Mouse (Mus musculus): ENCODE measurements around the gene Adamts14. TPM values are rescaled to one million over a fixed set of nuclear protein-coding genes. Genes with fewer than 3 reads are reported as not detected.

Gene Adamts14
- polyA plus RNA-seq (2012; rRNA removed) = 0.23 and 0.30 TPM in 2 replicates

DNA sequence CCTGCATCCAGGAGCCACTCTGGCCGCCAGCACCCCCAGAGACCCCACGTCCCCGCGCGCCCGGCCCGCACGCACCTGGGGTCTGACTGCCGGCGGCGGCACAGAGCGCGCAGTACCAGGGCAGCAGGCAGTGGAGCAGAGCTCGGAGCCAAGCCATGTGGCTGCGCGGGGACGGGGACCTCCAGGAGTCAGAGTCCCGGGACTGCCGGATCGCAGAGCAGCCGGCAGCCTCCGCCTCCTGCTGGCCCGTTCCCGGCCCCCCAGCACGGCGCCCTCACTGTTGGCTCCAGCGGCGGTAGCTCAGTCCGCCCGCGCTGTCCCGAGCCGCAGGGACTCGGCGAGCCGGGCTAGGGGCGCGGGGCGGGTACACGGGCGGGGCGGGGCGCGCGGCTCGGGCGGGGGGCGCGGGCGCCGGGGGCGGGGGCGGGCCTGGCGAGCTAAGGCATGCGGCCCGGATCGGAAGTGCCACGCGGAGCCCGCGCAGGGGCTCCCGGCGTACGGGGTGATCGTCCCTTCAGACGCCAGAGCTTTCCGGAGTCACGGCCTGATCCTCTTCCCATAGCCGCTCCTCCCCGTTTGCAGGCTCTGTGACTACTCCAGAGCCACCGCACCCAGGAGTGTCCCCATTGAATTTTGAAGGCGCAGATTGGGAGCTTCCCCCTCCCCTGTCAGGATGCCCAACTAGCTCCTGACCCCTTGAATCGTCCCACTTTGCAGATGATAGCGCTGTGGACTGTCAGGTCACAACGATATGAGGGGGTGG, at the start of gene Adamts14:
Gene Adamts14, minus strand, starts transcription at position 358 of the 763 bp plus-strand sequence.
- WGBS = 3% methylated on average over 49 of the region's 75 CpGs
- Histone ChIP-seq H3K27ac (ENCODE audit: insufficient read depth, low read length) (no peak within 1 kb of the TSS), H3K27me3 (ENCODE audit: control insufficient read depth, insufficient read depth, low read length) (no peaks in the 10 kb centered on the region; the same call in 1 of the 2 replicates), H3K4me3 (replicated peaks; ENCODE audit: insufficient read depth, low read depth, low read length) (no peak within 1 kb of the TSS), H3K4me1 (ENCODE audit: control insufficient read depth, insufficient read depth, low read length) (peaks cover 3% of the 10 kb centered on the region; the same call in 1 of the 2 replicates)
- no peak for DNase-seq
- TF ChIP-seq CTCF (IDR thresholded peaks at IDR 0.05; ENCODE audit: borderline replicate concordance, insufficient read depth, low read depth, low read length) (no peak), POLR2A (IDR thresholded peaks at IDR 0.05; ENCODE audit: borderline replicate concordance, insufficient read depth, low read length) (no peak)

- WGBS = 89% methylated on average over 3 of the region's 3 CpGs
- no peak for TF ChIP-seq CTCF (IDR thresholded peaks at IDR 0.05; ENCODE audit: borderline replicate concordance, insufficient read depth, low read depth, low read length)
- TF ChIP-seq POLR2A (IDR thresholded peaks at IDR 0.05; ENCODE audit: borderline replicate concordance, insufficient read depth, low read length) = no peak
- H3K27me3 ChIP-seq (ENCODE audit: control insufficient read depth, insufficient read depth, low read length) = no peaks in the 10 kb centered on the region
- no peak for DNase-seq
- no peak overlapping the region for H3K4me3 ChIP-seq (replicated peaks; ENCODE audit: insufficient read depth, low read depth, low read length)
- no peaks in the 10 kb centered on the region for H3K4me1 ChIP-seq (ENCODE audit: control insufficient read depth, insufficient read depth, low read length)
- H3K27ac ChIP-seq (ENCODE audit: insufficient read depth, low read length) = no peak overlapping the region
Observed at GRCm38 (mm10) chr10:61318527-61318926, 45.3 kb upstream of the Adamts14 start.

DNA sequence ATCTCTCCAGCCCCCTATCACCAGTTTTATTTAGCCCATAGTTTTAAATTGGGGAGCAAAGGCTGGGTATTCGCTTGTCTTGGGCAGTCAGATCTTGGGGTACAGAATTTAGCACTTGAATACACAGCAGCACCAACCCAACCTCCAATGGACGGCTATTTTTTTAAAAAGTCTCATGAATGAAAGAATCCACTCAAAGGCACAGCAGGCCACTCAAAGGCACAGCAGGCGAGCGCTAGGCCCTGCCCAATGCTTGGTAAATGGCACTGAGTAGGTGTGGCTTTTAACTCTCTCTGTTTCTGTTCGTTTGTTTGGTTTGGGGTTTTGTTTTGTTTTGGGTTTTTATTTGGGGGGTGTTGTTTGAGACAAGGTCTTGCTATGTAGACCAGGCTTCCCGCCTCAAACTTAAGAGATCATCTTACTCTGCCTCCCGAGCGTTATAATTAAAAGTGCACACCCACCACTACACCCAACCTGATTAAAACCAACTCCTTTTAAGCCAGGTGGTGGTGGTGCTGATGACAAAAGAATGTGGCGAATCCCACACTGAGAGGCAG, 42.2 kb upstream of the Adamts14 start:
- no peak for DNase-seq
- 74% methylated on average over 9 of the region's 9 CpGs for WGBS
- no peaks in the 10 kb centered on the region for H3K27me3 ChIP-seq (ENCODE audit: control insufficient read depth, insufficient read depth, low read length)
- no peak overlapping the region for H3K4me3 ChIP-seq (replicated peaks; ENCODE audit: insufficient read depth, low read depth, low read length)
- no peak overlapping the region for H3K27ac ChIP-seq (ENCODE audit: insufficient read depth, low read length)
- no peak for TF ChIP-seq CTCF (IDR thresholded peaks at IDR 0.05; ENCODE audit: borderline replicate concordance, insufficient read depth, low read depth, low read length)
- no peak for TF ChIP-seq POLR2A (IDR thresholded peaks at IDR 0.05; ENCODE audit: borderline replicate concordance, insufficient read depth, low read length)
- no peaks in the 10 kb centered on the region for H3K4me1 ChIP-seq (ENCODE audit: control insufficient read depth, insufficient read depth, low read length)

- TF ChIP-seq POLR2A (IDR thresholded peaks at IDR 0.05; ENCODE audit: borderline replicate concordance, insufficient read depth, low read length) = no peak
- no peak for TF ChIP-seq CTCF (IDR thresholded peaks at IDR 0.05; ENCODE audit: borderline replicate concordance, insufficient read depth, low read depth, low read length)
- WGBS = 76% methylated on average over 7 of the region's 7 CpGs
- Histone ChIP-seq H3K4me1 (ENCODE audit: control insufficient read depth, insufficient read depth, low read length) (no peaks in the 10 kb centered on the region), H3K27me3 (ENCODE audit: control insufficient read depth, insufficient read depth, low read length) (no peaks in the 10 kb centered on the region), H3K4me3 (replicated peaks; ENCODE audit: insufficient read depth, low read depth, low read length) (no peak overlapping the region), H3K27ac (ENCODE audit: insufficient read depth, low read length) (no peak overlapping the region)
- no peak for DNase-seq
Observed at GRCm38 (mm10) chr10:61313750-61314149, 40.5 kb upstream of the Adamts14 start.

DNA sequence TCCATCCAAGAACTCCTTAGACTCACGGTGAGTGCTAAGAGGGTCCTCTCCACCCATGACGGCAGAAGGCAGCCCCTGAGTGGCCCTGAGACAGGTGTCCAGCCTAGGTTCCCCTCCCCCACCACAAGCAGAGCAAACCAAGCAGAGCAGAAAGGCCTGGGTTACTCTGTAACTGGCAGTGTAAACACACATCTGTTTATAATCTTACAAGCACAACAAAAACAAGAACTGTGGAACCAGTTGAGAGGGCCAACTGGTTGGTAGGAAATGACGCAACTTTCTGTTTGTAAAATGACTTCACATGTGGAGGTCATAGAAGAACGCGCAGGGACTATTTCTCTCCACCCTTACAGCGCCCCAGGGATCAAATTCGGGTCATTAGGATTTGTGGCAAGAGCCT, 39.5 kb upstream of the Adamts14 start:
- TF ChIP-seq POLR2A (IDR thresholded peaks at IDR 0.05; ENCODE audit: borderline replicate concordance, insufficient read depth, low read length) (no peak), CTCF (IDR thresholded peaks at IDR 0.05; ENCODE audit: borderline replicate concordance, insufficient read depth, low read depth, low read length) (no peak)
- DNase-seq = no peak
- no peaks in the 10 kb centered on the region for H3K27me3 ChIP-seq (ENCODE audit: control insufficient read depth, insufficient read depth, low read length)
- 77% methylated on average over 7 of the region's 7 CpGs for WGBS
- H3K4me1 ChIP-seq (ENCODE audit: control insufficient read depth, insufficient read depth, low read length) = no peaks in the 10 kb centered on the region
- H3K27ac ChIP-seq (ENCODE audit: insufficient read depth, low read length) = no peak overlapping the region
- H3K4me3 ChIP-seq (replicated peaks; ENCODE audit: insufficient read depth, low read depth, low read length) = no peak overlapping the region

GRCm38 (mm10) chr10:61312159-61312558, 38.9 kb upstream of the Adamts14 start:
- H3K27me3 ChIP-seq (ENCODE audit: control insufficient read depth, insufficient read depth, low read length) = no peaks in the 10 kb centered on the region
- no peak for DNase-seq
- 85% methylated on average over 6 of the region's 6 CpGs for WGBS
- H3K4me1 ChIP-seq (ENCODE audit: control insufficient read depth, insufficient read depth, low read length) = no peaks in the 10 kb centered on the region
- H3K27ac ChIP-seq (ENCODE audit: insufficient read depth, low read length) = no peak overlapping the region
- TF ChIP-seq CTCF (IDR thresholded peaks at IDR 0.05; ENCODE audit: borderline replicate concordance, insufficient read depth, low read depth, low read length) = no peak
- TF ChIP-seq POLR2A (IDR thresholded peaks at IDR 0.05; ENCODE audit: borderline replicate concordance, insufficient read depth, low read length) = no peak
- no peak overlapping the region for H3K4me3 ChIP-seq (replicated peaks; ENCODE audit: insufficient read depth, low read depth, low read length)

DNA sequence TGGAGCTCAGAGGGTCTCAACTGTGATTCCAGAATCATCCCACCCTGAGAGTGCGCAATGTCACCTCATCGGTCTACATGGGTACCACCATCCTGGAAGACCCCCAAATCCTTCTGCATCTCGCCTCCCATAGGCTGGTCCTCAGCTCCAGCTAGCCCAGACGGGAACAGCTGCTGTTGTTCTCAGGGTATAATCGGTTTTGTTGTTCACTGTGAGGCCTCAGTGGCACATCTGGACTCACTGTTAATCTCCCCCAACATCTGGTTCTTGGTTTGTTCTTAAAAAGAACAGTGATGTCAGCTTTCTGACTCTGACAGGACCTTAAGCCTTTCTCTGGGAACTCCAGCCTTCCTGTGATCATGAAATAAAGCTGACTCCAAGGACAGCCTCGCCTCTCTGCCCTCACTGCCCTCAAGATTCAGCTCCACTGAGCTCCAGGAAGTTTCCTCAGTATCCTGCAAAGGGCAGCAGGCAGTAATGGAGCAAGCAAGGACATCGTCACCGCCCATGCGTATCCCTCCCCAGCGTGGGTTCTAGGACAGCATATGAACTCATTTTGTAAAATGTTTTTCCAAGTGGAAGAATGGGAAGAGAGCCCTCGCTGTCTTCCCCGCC, 35.6 kb upstream of the Adamts14 start:
- Histone ChIP-seq H3K27ac (ENCODE audit: insufficient read depth, low read length) (no peak overlapping the region), H3K27me3 (ENCODE audit: control insufficient read depth, insufficient read depth, low read length) (no peaks in the 10 kb centered on the region), H3K4me1 (ENCODE audit: control insufficient read depth, insufficient read depth, low read length) (no peaks in the 10 kb centered on the region; the same call in 1 of the 2 replicates), H3K4me3 (replicated peaks; ENCODE audit: insufficient read depth, low read depth, low read length) (no peak overlapping the region)
- no peak for DNase-seq
- WGBS = 65% methylated on average over 12 of the region's 12 CpGs
- TF ChIP-seq CTCF (IDR thresholded peaks at IDR 0.05; ENCODE audit: borderline replicate concordance, insufficient read depth, low read depth, low read length) = no peak
- TF ChIP-seq POLR2A (IDR thresholded peaks at IDR 0.05; ENCODE audit: borderline replicate concordance, insufficient read depth, low read length) = no peak

Data from cerebellum, adult 2 months (tissue).